Mouse (Mus musculus) T-helper 1 cell (primary cell): ENCODE results near the gene Hopx.
"Not testable (repeated sequence)": the region's sequence is repeated elsewhere in the genome, so short reads cannot be mapped to it uniquely, and the experiment has no call there.

Experiments
- in situ Hi-C: fragments of 300-600 bp; cut with MboI, MseI; formaldehyde crosslinking; loops from one replicate; pipeline ENCODE4 v1.15.1; 2025; ENCODE audit warnings: high pct_unique_total_duplicates

The Hopx gene

GRCm38 (mm10) chr5:77099997-77100380 lies 14.9 kb downstream of the Hopx start:
- in situ Hi-C loops = no loop called here

DNA sequence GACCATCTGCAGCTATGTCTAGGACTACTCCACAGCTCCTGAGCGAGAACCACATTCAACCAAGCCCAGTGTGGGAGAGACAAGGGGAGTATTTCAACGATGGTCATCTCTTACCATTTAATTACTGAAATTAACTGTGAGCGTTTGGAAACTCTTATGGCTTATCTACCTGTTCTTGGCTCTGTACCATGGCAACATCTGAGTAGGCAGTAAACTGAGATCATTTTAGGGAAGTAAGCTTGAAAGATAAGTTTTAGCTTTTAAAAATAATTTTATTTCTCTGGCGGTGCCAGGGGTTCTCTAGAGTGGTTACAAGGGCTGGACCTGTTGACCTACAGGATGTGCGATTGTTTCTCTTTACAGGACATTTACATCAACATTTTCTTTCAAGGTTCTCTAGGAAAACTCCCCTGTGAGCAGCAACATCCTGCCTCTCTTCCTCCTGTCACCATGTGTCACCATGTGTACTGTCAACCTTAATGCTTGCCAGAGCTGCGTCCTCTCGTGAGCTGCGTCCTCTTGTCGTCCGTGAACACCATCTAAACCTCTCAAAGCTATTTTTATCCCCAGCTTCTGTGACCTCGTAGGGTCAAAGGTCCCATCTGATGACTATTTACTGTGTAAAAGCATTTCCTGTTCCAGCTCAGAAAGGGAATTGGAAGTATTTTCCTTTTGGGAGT lies 15.5 kb downstream of the Hopx start:
- in situ Hi-C loops = no loop called here

- in situ Hi-C loops = no loop called here
Observed at GRCm38 (mm10) chr5:77098874-77099273, 16.0 kb downstream of the Hopx start.

GRCm38 (mm10) chr5:77097686-77098085 lies 17.2 kb downstream of the Hopx start:
- in situ Hi-C loops = no loop called here

- in situ Hi-C loops = not testable (repeated sequence)
Observed at GRCm38 (mm10) chr5:77096194-77096593, 18.7 kb downstream of the Hopx start.

GRCm38 (mm10) chr5:77094510-77095491 lies 20.1 kb downstream of the Hopx start:
- in situ Hi-C loops = no loop called here

- in situ Hi-C loops = no loop called here
Observed at GRCm38 (mm10) chr5:77093961-77094360, 21.0 kb downstream of the Hopx start.

DNA sequence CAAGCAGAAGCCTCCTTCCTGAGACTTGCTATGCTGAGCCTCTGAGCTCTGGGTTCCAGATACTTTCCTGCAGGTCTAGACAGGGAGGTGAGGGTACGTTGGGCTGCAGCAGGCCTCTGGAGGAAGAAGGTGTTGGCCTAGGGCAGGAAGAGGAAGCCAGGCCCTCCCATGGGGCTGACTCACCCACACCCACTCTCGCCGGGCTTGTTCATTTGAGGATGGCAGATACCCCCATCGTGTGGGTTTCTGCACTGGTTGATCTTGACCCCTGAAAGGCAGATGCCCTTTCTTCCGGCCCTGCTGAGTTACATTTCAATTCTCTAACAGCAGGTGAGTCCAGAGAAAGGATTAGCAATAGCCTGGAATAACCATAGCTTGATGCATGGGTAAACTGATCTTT lies 22.4 kb downstream of the Hopx start:
- in situ Hi-C loops = no loop called here

- in situ Hi-C loops = no loop called here
Observed at GRCm38 (mm10) chr5:77091923-77092322, 23.0 kb downstream of the Hopx start.

- in situ Hi-C loops = no loop called here
Observed at GRCm38 (mm10) chr5:77090521-77091096, 24.3 kb downstream of the Hopx start.

- in situ Hi-C loops = no loop called here
Observed at GRCm38 (mm10) chr5:77089901-77090300, 25.0 kb downstream of the Hopx start.

GRCm38 (mm10) chr5:77089294-77089693 lies 25.6 kb downstream of the Hopx start:
- in situ Hi-C loops = no loop called here

GRCm38 (mm10) chr5:77087122-77087521 lies 27.8 kb downstream of the Hopx start:
- in situ Hi-C loops = no loop called here

DNA sequence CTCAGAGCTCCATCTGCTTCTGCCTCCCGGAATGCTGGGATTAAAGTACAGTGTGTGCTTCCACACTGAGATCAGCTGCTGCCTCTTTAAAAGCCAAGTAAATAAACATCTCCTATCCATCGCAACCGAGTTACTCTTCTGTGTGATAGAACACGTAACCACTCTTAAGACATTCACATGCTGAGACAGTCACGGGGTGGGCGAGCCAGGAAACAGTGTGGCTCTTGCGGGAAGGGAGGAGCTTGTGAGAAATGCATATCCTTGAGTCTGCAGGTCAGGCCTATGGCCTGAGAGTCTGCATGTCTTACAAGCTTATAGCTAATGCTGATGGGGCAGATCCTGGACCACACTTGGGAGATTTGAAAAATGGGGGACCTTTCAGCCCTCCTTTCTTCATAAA lies 28.4 kb downstream of the Hopx start:
- in situ Hi-C loops = no loop called here

GRCm38 (mm10) chr5:77085753-77086450 lies 29.0 kb downstream of the Hopx start:
- in situ Hi-C loops = no loop called here

DNA sequence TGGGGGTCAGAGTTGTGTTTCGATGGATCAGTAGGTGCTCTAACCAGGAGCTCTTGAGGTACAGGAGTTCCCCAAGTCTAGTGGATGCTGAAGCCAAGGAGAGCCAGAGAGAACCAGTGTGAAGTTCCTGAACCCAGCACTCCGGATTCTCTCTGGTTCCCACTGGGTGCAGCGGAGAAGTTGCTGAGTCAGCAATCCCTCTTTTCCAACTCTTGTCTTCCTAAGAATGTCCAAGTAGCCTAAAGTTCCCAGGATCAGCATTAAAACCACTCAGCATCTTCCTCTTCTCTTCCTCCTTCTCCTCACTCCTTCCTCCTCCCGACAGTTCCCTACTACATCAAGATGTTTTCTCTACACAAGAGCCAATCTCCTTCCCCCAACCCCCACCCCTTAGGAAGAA lies 30.5 kb downstream of the Hopx start:
- in situ Hi-C loops = no loop called here

- in situ Hi-C loops = no loop called here
Observed at GRCm38 (mm10) chr5:77082735-77083134, 32.2 kb downstream of the Hopx start.

GRCm38 (mm10) chr5:77080761-77081160 lies 34.2 kb downstream of the Hopx start:
- in situ Hi-C loops = no loop called here

GRCm38 (mm10) chr5:77075951-77076350 lies 39.0 kb downstream of the Hopx start:
- in situ Hi-C loops = no loop called here

GRCm38 (mm10) chr5:77074914-77075313 lies 40.0 kb downstream of the Hopx start:
- in situ Hi-C loops = no loop called here

- in situ Hi-C loops = no loop called here
Observed at GRCm38 (mm10) chr5:77073794-77074193, 41.1 kb downstream of the Hopx start.

DNA sequence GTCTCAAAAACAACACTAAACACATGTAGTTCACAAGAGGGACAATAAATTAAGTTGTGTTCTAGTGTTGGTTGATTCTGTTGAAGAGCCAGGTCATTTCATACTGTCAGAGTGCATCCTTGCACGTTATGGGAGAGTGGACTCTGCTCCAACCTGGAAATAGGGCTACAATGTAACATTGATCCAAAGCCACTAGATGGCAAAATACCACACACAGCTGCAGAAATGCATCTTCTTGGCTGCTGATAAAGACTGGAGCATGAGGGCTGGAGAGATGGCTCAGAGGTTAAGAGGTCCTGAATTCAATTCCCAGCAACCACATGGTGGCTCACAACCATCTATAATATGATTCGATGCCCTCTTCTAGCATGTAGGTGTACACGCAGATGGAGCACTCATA lies 43.3 kb downstream of the Hopx start:
- in situ Hi-C loops = no loop called here
